Mouse (Mus musculus) 416B (cell line): ENCODE measurements around the gene Ddx51.

Experiments
- DNase-seq: peaks from one replicate; pipeline ENCODE4 v3.0.0; 2011; ENCODE audit warnings: low read depth

The Ddx51 gene

DNA sequence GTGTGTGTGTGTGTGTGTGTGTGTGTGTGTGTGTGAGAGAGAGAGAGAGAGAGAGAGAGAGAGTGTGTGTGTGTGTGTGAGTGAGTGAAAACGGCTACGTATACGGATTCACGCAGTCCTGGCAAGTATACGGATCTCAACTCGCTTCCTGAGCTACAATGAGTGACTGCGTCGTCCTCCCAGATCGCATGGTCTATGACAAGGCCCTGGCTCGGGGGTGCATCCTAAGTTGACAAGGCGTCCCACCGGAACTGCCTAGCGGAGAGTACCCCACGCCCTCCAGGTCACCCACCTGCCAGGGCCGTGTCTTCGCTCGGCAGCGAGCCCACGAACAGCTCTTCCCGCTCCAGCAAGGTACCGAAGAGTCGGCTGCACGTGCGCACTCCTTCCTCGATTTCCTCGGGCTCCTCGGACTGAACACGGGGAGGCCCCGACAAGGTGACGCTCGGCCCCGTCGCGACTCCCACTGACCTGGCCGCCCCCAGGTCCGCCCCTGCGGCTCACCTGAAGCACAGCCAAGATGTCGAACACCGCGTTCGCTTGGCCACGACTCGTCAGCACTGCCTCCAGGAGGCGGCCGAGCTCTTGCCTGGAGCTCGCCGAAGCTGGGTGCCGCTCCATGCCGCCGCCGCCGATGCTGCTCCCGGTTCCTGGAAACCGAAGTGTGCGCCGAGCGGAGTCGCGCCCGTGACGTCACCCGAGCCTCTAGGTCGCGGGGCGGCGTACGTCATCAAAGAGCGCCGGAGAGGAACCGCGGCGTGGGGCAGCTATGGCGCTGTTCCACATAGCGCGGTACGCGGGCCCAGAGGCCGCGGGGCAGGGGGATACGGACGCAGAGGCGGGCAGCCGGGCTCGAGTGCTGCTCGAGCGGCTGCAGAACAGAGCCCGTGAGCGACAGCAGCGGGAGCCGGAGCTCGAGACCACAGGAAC is at the start of gene Ddx51, which contains the start of gene Noc4l:
TSS of gene Ddx51 (plus strand) at position 733 of the 930 bp plus-strand sequence.
TSS of gene Noc4l (minus strand) at position 699 of the 930 bp plus-strand sequence.
- DNase-seq = peak; percentile 93

DNA sequence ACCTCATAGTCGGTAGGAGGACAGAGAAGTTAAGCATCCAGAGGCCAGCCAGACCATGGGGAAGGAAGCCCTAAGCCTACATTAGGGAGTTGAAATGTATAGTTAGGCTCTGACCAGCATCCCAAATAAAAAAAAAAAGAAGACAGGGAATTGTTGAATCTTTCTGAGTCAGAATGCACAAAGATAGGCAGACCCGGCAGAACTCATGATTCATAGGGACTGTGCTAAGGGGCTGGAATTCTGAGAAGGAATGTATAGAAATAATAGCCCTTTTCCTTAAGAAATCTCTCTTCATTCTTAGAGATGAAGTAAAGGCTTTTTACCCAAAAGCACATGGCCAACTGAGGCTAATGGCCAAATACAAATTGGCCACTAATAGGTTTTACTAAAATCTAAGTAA is 48.9 kb upstream of the Ddx51 start:
- DNase-seq = no peak

DNA sequence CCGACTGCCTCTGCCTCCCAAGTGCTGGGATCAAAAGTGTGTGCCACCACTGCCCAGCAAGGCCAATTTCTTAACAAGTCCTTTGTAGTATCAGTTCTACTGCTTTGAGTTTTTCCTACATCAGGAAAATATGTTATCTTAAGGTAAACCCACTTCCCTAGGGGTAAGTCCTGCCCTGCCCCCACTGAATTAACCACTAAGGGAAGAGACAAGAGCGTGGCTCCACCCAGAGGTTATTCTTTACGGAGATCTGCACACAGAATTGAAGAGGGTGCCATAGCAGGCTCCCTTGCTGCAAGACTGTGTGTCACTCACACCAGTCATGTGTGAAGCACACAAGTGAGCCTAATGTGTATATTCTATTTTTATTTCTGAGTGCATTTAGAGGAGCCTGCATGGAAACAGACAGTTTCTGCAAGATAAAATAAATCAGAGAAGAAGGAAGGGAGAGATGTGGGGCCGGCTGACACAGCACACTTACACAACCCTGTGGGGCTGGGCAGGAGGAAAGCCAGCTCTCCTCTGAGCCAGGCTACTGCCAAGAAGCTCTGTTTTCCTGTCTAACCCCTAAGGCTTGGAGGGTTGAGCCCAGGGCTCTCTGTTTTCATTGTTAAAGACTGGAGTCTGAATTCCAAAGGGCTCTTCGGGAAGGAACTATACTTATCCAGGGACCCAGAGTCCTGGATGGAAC is 47.6 kb upstream of the Ddx51 start:
- DNase-seq = peak; percentile 35

DNA sequence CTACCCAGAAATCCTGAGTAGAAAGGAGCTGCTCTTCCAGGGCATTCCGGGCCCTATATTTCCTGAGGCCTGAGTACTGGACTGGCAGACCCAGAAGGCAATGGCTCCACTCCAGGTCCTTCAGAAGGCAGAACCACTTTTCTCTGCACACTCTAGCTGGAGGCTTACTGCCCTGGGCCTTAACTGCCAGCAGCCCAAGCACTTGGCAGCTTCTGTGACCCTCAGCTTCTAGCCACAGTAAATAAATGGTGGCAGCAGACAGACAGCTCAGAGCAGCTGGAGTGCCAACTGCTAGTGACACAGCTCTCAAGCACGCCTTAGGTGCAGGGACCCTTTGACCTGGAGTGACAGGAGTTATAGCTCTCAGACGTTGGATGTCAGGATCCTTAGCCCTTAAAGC is 45.5 kb upstream of the Ddx51 start:
- DNase-seq = no peak

DNA sequence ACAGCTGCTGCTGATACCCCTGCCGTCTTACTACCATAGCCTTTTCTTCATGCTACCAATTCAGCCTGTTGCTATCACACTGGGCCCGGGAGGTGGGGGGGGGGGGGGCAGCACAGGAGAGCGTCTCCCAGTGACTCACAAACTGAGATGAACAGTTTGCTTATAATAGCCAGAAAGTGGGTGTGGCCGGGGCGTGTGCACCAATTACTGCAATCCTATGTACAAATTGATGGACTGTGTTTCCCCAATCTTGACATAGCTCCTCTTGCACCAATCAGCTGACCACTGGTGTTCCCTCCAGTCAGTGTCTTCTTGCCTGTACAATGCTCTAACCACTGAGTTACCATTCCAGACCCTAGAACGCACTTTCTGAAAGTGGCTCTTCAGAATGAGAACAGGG is 44.9 kb upstream of the Ddx51 start:
- DNase-seq = peak; percentile 43

DNA sequence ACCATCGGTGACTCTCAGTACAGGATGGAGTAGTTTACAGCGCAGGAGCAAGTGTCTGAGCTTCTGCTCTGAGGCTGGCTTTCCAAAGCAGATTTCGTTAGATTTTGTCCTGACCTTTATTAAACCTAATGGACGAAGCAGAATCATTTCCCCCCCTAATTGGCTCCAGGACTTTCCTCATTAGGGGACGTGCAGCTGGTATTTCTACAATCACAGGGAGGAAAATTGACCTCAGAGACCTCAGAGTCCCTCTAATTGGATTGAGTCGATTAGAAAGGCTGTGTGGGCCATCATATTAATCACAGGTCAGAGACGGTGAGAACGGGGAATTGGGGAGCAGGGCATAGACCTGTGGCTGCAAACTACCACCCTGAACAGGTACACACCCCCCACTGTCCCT is 44.3 kb upstream of the Ddx51 start:
- no peak for DNase-seq

DNA sequence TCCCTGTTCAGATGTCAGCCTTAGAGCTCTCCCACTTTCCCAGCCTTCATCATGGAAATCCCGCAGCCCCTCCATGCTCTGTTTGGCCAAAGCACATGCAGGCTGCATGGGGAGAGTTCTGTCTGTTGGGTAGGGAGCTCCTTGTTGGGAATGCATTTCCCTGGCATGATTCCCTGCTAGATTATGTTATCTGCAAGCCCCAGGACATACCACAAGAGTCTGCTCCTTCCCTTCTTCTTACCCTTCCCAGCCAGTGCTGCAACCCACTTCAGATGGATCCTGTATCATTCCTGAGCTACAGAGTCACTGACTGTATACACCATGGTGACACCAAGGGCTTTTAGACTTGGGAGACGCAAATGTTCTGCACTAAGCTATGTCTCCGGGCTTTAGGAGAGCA is 43.8 kb upstream of the Ddx51 start:
- no peak for DNase-seq

DNA sequence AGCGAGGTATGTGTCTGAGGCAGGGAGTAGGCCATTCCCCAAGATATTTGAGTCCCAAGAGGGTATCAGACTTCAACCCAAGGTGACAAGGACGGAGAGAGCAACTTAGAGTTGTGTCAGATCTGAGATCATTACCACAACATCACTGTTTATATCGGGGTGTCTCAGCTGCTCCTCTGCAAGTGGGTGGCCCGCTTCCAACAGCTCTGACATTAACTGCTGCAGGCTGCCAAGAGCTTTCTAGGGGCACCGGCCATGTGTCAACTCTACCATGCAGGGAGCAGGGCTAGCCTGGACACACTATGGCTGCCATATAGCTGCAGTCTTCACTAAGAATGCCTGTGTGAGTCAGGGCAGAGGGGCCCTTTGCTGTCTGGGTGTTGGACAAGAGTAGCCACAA is 43.4 kb upstream of the Ddx51 start:
- DNase-seq = no peak

DNA sequence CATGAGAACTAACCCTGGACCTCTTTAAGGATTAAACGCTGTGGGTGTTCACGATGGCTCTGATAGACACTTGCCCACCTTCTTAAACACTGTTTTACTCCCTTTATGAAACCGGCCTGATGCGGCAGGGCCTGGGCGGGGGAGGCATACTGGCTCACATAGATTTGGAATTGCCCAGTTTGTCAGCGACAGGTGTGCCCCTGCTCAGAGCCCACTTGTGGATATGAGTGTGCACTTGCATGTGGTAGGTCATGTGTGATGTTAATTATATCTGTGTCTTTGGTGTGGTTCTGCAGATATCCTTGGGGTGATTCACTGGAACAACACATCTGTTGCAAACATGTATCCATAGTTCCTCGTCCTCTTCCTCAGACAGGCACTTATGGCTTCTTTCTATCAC is 42.8 kb upstream of the Ddx51 start:
- DNase-seq = no peak

DNA sequence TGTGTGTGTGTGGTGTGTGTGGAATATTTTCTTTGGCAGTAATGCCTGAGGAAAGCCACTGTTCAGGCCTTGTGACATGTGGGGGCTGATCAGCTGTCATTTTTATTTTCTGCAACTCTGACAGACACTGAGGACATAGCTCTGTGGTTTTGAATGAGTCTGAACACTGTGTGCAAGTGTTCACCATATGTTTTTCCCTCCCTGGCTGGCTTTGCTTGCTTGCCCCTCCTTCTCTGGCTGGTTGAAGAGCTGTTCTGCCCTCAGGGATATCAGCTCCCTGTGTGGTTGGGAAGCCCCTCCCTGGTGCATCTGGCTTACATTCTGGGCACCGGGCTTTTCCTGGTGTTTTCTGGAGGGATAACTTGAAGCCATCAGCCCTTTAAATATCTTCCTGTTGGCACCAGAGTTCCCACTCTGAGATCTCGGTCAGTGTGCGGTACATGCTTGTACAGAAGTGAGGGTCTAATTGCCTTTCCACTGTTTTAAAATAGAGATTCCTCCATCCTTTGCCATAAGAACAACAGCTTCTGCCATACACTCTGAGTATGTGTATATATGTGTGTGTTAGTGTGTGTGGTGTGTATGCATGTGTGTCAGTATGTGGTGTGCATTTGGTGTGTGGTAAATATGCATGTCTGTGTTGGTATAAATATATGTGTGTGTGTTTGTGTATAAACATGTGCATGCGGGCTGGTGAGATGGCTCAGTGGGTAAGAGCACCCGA is 41.7 kb upstream of the Ddx51 start:
- DNase-seq = no peak

DNA sequence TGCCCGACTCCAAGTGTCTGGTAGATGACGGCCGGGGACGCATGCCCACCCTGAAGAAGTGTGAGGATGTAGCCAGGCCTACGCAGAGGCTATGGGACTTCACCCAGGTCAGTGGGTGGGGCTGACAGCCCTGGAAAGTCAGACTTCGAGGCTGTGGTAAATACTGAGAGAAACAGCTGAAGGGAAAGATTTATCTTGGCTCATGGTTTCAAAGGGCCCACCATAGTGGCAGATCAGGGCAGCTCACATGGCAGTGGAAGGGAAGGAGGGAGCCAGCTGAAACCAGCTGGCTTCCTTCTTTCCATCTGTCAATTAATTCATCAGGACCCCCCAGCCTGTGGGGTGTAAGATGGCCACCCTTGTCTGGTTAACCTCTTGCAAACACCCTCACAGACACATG is 34.0 kb upstream of the Ddx51 start:
- no peak for DNase-seq

DNA sequence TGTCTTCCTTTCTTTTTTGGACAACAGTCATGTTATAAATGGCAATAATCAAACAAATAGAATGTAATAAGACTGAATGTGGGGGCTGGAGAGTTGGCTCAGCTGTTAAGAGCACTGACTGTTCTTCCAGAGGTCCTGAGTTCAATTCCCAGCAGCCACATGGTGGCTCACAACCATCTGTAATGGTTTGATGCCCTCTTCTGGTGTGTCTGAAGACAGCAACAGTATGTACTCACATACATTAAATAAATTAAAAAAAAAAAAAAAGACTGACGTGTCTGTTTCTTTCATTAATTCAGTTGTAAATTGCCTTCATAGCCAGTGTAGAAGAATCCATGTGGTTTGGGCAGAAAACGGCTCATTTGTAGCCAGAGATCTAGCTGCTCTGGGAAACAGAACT is 28.9 kb upstream of the Ddx51 start:
- no peak for DNase-seq

DNA sequence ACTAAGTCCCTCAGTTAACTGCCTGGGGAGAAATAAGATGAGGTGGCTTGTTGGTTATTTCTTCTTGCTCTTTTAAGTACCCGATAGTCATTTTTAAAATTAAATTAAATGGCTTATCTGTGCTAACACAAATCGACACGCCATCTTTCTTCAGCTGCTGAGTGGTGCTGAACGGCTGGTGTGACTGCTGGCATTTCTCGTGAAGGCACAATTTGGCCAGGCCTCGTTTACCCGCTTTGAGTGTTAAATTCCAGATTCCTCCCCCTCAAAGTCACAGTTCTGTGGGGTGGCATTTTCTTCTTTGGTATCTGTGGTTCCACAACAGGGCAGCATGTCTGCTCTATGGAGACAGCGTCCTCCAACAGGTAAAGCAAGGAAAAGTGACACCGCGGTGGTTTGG is 25.9 kb upstream of the Ddx51 start:
- DNase-seq = no peak

DNA sequence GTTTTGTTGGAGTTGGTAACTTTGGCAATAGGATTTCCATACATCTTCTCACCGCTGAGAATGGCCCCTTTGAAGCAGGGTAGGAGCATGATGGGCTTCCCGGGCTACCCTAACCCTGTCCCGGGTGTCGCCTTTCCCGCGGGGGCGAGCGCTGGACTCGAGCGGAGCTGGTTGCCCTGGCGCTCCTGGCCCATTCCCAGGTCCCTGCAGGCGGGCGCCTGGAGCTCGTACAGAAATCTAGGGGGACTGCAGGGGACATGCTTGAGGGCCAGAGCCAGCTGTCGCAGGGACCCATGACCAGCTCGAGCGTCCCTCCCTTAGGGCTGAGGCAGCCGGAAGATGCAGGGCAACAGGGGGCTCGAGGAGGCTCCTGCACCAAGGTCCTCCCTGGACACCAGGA is 25.1 kb upstream of the Ddx51 start:
- DNase-seq = no peak

DNA sequence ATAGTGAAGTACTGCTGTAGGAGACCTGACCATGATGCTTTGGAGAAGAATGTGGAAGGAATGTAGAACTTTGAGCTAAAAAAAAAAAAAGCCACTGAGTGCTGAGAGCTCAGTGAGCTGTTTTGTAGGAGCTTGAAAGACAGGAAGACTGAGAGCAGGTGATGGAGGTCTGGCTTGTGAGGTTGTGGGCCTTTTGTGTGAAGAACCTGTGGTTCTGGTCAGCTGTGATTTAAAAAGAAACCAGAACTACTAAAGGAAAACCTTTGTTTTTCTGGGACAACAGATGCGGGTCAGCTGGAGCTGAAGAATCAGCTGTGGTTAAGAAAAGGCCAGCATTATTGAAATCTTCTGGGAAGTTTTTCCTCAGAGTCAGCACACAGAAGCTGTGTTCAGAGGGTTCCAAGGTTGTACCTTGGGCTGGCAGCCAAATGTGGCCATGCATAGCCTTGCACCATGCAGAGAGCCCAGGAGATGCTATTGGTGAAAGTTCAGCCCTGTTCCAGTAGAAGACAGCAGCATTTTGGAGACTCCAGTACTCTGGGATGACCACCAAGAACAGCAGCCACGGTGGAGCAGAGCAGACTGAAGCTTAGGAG is 23.6 kb upstream of the Ddx51 start:
- DNase-seq = no peak

DNA sequence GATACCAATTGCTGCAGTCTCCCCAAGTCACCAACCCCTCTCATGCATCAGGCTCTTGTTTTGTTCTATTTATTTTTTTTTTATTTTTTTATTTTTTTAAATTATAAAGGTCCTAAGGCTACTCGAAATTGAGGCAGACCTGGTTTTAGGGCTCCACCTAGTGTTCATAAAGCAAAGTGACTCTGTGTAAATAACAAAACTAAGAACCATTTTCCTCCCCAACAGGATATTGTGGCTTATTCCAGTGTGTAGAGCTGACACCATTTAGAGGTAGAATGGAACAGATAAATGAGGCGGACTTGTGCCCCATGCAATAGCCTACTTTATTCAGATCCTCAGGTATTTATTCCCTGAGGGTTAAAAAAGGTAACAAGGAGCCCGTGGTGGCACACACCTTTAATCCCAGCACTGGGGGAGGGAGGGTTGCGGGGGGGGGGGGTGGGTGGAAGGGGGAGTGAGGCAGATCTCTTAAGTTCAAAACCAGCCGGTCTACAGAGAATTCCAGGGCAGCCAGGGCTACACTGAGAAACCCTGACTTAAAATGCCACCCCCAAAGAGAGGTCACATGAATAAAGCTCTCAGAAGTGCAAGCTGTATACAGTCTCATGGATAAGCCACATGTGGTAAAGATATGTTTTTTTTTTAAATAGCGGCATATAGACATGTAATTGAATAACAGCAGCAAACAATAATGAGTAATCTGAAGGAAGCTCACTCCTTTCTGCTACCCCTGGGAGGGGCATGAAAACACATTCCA is 17.1 kb upstream of the Ddx51 start:
- peak; percentile 75 for DNase-seq

DNA sequence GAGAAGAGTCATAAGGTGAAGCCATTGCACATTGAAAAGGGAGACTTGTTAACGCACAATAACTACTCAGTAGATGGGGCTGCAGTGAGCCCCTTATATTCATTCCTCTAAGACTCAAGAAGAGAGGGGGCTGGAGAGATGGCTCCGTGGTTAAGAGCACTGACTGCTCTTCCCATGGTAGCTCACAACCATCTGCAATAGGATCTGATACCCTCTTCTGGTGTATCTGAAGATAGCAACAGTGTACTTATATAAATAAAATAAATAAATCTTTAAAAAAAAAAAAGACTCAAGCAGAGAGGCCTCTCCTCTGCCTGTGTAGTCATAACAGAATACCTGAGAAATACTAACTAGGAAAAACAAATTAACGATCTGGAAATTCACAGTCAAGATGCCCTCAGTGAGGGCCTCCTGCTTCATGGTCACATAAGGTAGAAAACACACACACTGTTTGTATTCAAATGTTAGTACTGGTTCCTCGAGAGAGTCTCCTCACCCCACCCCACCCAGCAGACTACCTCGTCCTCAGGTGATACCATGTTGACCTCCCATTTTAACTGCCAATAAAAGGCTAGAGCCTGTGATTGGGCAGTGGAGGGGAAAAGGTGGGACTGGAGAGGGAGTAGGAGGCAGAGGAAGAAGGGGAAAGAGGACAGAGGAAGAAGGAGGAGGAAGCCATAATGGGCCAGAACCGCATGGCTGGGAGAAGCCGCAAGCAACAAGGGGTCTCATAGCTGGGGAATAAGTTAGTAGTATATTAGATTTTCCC is 14.8 kb upstream of the Ddx51 start:
- peak; percentile 74 for DNase-seq

DNA sequence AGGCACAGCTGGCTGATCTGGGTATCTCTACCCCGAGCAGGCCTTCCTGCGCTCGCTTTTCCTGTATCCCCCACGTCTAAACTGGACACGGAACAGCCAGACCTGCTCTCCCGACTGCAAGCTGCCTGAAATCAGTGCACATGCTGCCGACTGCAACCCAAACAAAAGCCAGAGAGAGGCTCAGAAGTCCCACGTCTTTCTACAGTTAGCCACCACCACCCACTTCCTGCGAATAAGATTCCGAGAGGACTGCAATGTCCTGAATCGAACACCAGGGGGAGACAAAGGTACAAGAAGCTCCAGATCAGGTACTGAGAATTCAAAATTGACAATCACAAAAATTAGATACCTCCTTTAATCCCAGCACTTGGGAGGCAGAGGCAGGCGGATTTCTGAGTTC is 13.8 kb upstream of the Ddx51 start:
- peak; percentile 93 for DNase-seq

DNA sequence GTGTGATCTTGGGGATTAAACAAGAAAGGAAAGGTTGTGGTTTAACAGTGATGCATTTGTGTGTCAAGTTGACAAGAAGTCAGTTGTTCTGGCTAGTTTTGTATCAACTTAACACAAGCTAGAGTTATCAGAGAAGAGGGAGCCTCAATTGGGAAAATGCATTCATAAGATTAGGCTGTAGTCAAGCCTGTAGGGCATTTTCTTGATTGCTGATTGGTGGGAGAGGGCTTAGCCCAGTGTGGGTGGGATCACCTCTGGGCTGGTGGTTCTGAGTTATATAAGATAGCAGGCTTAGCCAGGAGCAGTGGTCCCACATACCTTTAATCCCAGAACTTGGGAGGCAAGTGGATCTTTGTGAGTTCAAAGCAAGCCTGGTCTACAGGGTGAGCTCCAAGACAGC is 6.9 kb upstream of the Ddx51 start:
- DNase-seq = no peak

DNA sequence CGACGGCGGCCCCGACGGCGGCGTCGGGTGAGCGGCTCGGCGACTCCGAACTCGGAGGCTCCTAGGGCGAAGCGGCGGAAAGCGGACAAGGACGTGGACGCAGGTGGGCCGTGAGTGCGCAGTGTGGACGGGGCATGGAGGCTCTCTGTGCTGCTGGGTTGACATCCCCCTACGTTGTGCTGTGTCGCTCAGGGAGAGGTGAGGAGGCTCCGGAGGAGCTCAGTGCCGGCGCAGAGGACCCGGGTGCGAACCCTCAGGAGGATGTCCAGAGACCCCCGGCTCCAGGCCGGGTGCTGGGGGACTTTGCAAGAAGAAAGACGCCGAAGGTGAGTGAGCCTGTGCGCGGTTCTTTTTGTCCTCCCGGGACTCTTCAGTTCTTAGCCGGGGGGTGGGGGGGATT is 435 bp downstream of the Ddx51 start:
- no peak for DNase-seq

DNA sequence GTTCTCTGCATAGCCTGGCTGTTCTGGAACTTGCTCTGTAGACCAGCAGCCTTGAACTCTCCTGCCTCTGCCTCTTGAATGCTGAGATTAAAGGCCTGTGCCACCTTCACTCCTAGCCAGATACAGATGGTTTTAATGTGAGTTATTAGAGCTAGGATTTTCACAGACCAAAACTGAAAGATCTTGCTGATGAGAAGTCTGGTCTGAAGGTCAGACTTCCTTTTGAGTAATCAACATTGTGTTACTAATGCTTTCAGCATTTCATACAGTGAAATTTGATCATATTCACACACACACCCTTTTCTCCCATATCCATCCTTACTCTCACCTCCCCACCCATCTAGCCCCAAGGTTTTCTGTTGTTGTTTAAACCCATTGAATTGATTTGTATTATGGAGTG is 6.4 kb downstream of the Ddx51 start:
- peak; percentile 64 for DNase-seq
